Mouse (Mus musculus): ENCODE data around the gene Ncam2. TPM values are rescaled to one million over a fixed set of nuclear protein-coding genes. Genes with fewer than 3 reads are reported as not detected.

The Ncam2 gene
- polyA plus RNA-seq, 1 experiment from 2014 or later = 29.9 TPM

DNA sequence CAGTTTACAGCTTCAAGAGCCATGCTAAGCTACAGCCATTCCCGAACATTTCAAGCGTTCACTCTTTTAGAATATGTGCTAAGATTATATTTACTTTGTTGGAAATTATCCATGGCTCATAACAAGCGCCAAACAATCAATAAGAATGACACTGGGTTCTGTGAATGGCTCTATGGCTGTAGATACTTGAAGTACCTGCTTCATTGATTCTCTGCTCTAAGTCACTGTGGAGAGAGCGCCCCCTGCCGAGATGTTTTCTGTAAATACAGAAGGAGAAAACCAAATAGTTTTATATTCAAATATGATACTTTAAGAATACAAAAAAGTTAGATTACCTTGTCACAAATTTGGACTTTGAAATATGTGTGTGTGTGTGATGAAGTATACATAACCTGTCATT, 83.7 kb downstream of the Ncam2 start:
- ATAC-seq (ENCODE audit: low FRiP score) (no peak), DNase-seq (ENCODE audit: low spot score) (peak; percentile 51)
- H3K27ac ChIP-seq = no peak overlapping the region
- no peaks in the 10 kb centered on the region for H3K9me3 ChIP-seq (ENCODE audit: control insufficient read depth, low read length)
- H3K4me3 ChIP-seq (replicated peaks; ENCODE audit: low read length) = no peak overlapping the region
- H3K36me3 ChIP-seq (replicated peaks; ENCODE audit: control insufficient read depth, insufficient read depth) = no peaks in the 10 kb centered on the region
- H3K9ac ChIP-seq = no peak overlapping the region
- H3K27me3 ChIP-seq (ENCODE audit: control insufficient read depth, insufficient read depth, low read length) = no peaks in the 10 kb centered on the region
- WGBS = 34% methylated on average over 5 of the region's 5 CpGs
- no peak overlapping the region for H3K4me2 ChIP-seq (replicated peaks)
- no peaks in the 10 kb centered on the region for H3K4me1 ChIP-seq (replicated peaks; ENCODE audit: control insufficient read depth, insufficient read depth, low read length)

DNA sequence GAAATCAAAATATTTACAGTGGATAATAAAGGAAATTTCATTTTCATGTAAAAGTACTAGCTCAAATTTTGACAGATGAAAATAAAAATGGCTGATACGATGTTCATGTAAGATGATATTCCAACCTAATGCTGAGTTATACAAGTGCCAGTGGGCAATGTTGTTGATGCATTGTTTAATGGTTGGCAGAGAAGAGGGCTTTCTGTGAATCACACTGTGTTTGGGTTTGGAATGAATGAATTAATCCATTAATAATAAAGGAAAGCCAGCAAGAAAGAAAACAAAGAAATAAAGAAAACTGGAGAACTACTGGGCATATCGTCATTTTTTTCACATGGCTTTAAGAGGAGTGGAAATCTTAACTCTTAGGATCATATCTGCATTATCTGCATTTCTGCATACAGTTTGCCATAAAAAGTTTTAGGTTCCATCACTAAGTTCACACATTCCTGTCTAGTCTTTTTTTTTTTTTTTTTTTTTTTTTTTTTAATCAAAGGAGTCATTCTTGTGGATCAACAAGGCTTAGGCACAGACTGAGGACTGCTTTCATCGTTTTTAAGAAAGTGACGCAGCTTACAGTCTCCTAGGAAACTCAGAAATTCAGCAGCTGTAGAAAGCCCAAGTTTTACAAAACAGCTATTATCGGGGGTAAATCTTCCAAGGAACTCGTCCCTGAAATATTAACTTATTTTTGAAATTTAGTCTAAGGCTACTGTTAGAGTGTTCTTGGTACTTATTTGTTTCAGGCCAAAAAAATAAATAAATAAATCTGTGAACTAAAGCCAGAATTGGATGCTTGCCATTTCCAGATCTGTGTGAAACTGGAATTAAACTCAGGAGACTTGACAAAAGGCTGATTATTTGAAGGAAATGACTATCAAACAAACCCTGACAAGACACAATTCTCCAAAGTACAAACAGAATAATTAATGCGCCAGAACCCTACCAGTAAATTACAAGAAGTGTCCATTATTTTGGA, 84.7 kb downstream of the Ncam2 start:
- 48% methylated on average over 7 of the region's 7 CpGs for WGBS
- H3K4me3 ChIP-seq (replicated peaks; ENCODE audit: low read length) = no peak overlapping the region
- peak; percentile 63 for DNase-seq (ENCODE audit: low spot score)
- no peaks in the 10 kb centered on the region for H3K9me3 ChIP-seq (ENCODE audit: control insufficient read depth, low read length)
- H3K27ac ChIP-seq = 0 out of 2 replicates have a peak overlapping the region, but pooled peaks have one; percentile 41
- ATAC-seq (ENCODE audit: low FRiP score) = peak; percentile 81
- peak overlapping the region; percentile 2; the same call in 1 of the 2 replicates for H3K4me2 ChIP-seq (replicated peaks)
- no peaks in the 10 kb centered on the region for H3K36me3 ChIP-seq (replicated peaks; ENCODE audit: control insufficient read depth, insufficient read depth)
- no peaks in the 10 kb centered on the region for H3K4me1 ChIP-seq (replicated peaks; ENCODE audit: control insufficient read depth, insufficient read depth, low read length)
- no peaks in the 10 kb centered on the region for H3K27me3 ChIP-seq (ENCODE audit: control insufficient read depth, insufficient read depth, low read length)
- no peak overlapping the region for H3K9ac ChIP-seq

DNA sequence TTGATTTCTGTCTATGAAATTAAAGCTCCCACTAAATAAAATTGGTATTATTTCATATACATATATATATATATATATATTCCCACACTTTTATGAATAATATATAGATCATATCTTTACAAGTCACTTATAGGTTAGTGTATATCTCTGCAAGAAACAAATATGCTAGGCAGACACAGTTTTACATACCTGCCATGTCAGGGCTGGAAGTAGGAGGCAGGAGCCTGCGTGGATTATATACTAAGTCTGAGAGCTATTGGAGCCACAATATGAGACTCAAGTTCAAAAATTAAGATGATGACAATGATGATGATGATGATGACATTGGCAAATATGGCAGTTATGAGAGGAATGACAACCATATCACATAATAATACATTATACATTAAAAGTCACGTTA, 85.4 kb downstream of the Ncam2 start:
- DNase-seq (ENCODE audit: low spot score) = no peak
- H3K9ac ChIP-seq = no peak overlapping the region
- no peak overlapping the region for H3K4me3 ChIP-seq (replicated peaks; ENCODE audit: low read length)
- no peak overlapping the region for H3K4me2 ChIP-seq (replicated peaks)
- H3K36me3 ChIP-seq (replicated peaks; ENCODE audit: control insufficient read depth, insufficient read depth) = no peaks in the 10 kb centered on the region
- no peaks in the 10 kb centered on the region for H3K27me3 ChIP-seq (ENCODE audit: control insufficient read depth, insufficient read depth, low read length)
- no peak for ATAC-seq (ENCODE audit: low FRiP score)
- no peaks in the 10 kb centered on the region for H3K4me1 ChIP-seq (replicated peaks; ENCODE audit: control insufficient read depth, insufficient read depth, low read length)
- 79% methylated on average over 2 of the region's 2 CpGs for WGBS
- no peaks in the 10 kb centered on the region for H3K9me3 ChIP-seq (ENCODE audit: control insufficient read depth, low read length)
- H3K27ac ChIP-seq = no peak overlapping the region

DNA sequence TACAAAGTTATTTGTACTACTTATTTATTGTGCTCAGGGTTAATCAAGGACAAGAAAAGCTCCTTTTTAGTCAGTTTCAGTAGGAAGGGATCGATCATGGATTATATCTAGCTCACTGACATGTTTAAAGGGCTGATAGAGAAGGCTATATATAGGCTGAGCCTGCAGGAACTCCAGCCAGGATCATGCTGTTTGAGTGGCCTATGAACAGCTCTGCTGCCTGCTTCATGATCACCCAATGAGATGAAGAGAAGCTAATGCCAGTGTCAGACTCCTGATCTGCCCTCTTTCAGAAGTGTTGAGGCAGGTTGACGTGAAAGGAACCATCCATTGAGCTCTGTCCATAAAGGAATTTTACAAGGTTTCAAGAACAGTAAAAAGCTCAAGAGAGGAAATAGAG, 103.3 kb downstream of the Ncam2 start:
- no peak overlapping the region for H3K9ac ChIP-seq
- no peak overlapping the region for H3K4me2 ChIP-seq (replicated peaks)
- DNase-seq (ENCODE audit: low spot score) = no peak
- H3K4me3 ChIP-seq (replicated peaks; ENCODE audit: low read length) = no peak overlapping the region
- no peaks in the 10 kb centered on the region for H3K27me3 ChIP-seq (ENCODE audit: control insufficient read depth, insufficient read depth, low read length)
- H3K4me1 ChIP-seq (replicated peaks; ENCODE audit: control insufficient read depth, insufficient read depth, low read length) = no peaks in the 10 kb centered on the region
- WGBS = 89% methylated on average over 2 of the region's 2 CpGs
- no peaks in the 10 kb centered on the region for H3K9me3 ChIP-seq (ENCODE audit: control insufficient read depth, low read length)
- no peak overlapping the region for H3K27ac ChIP-seq
- no peak for ATAC-seq (ENCODE audit: low FRiP score)
- H3K36me3 ChIP-seq (replicated peaks; ENCODE audit: control insufficient read depth, insufficient read depth) = no peaks in the 10 kb centered on the region

DNA sequence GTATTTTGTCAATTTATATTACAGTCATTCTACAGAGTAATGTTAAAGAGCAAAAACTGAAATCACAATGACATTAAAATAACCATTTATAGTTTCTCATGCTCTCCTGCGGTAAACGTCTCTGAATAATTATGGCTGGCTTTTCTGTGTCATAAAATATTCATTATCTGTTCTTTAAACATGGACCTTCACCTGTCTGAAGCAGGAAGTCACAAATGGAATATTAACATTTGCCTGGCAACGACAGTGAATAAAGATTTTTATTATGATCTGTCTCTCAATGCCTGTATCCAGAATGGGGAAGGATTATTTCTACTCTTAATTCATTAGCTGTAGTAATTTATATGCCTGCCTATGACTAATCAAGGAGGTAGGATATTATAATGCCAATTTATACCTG, 108.7 kb downstream of the Ncam2 start:
- no peak overlapping the region for H3K4me2 ChIP-seq (replicated peaks)
- H3K4me3 ChIP-seq (replicated peaks; ENCODE audit: low read length) = no peak overlapping the region
- no peaks in the 10 kb centered on the region for H3K27me3 ChIP-seq (ENCODE audit: control insufficient read depth, insufficient read depth, low read length)
- WGBS = 65% methylated on average over 3 of the region's 3 CpGs
- H3K4me1 ChIP-seq (replicated peaks; ENCODE audit: control insufficient read depth, insufficient read depth, low read length) = no peaks in the 10 kb centered on the region
- H3K9ac ChIP-seq = no peak overlapping the region
- no peaks in the 10 kb centered on the region for H3K9me3 ChIP-seq (ENCODE audit: control insufficient read depth, low read length)
- no peak for ATAC-seq (ENCODE audit: low FRiP score)
- H3K27ac ChIP-seq = no peak overlapping the region
- H3K36me3 ChIP-seq (replicated peaks; ENCODE audit: control insufficient read depth, insufficient read depth) = no peaks in the 10 kb centered on the region
- no peak for DNase-seq (ENCODE audit: low spot score)

DNA sequence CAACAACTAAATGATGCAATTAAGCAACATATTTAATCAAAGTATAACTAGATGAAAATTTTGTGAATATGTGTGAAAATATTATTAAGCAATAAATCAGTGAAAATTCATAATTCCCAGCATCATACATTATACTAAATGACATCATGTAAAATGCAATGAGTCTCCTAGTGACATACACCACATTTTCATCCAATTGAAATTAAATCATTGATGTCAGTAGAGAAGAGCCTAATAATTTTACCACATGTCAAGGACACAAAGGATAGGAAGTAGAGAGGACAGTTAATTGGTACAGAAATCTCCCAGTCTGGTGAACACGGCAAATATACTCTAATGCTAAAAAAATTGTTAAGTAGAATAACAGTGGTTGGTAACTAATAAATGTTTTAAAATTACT, 118.5 kb downstream of the Ncam2 start:
- H3K36me3 ChIP-seq (replicated peaks; ENCODE audit: control insufficient read depth, insufficient read depth) = no peaks in the 10 kb centered on the region
- H3K4me3 ChIP-seq (replicated peaks; ENCODE audit: low read length) = no peak overlapping the region
- ATAC-seq (ENCODE audit: low FRiP score) (no peak), DNase-seq (ENCODE audit: low spot score) (no peak)
- no peaks in the 10 kb centered on the region for H3K4me1 ChIP-seq (replicated peaks; ENCODE audit: control insufficient read depth, insufficient read depth, low read length)
- H3K9ac ChIP-seq = no peak overlapping the region
- 62% methylated on average over 1 of the region's 1 CpGs for WGBS
- H3K9me3 ChIP-seq (ENCODE audit: control insufficient read depth, low read length) = no peaks in the 10 kb centered on the region
- H3K27ac ChIP-seq = no peak overlapping the region
- no peaks in the 10 kb centered on the region for H3K27me3 ChIP-seq (ENCODE audit: control insufficient read depth, insufficient read depth, low read length)
- H3K4me2 ChIP-seq (replicated peaks) = no peak overlapping the region

DNA sequence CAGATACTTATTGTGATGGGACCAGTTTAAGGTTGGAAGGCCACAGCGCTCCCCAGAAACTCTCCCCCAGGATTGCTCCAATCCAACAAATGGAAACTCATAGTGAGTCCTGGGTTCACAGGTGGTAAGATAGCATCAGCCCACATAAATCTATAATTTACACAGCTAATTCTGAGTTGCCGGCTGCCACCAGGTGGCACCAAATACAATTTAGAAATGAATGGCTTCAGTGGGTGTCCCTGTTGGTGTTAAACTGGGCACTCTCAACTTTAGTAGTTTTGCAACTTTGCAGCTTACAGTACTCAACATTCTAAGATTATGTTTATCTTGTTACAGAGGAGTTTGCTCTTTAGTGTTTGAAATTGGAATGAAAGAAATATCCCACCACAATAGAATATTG, 130.0 kb downstream of the Ncam2 start:
- ATAC-seq (ENCODE audit: low FRiP score) = no peak
- H3K9ac ChIP-seq = no peak overlapping the region
- no peaks in the 10 kb centered on the region for H3K36me3 ChIP-seq (replicated peaks; ENCODE audit: control insufficient read depth, insufficient read depth)
- H3K9me3 ChIP-seq (ENCODE audit: control insufficient read depth, low read length) = no peaks in the 10 kb centered on the region
- H3K4me1 ChIP-seq (replicated peaks; ENCODE audit: control insufficient read depth, insufficient read depth, low read length) = no peaks in the 10 kb centered on the region
- peak; percentile 75 for DNase-seq (ENCODE audit: low spot score)
- WGBS = 24% methylated on average over 2 of the region's 2 CpGs
- no peak overlapping the region for H3K4me2 ChIP-seq (replicated peaks)
- no peak overlapping the region for H3K4me3 ChIP-seq (replicated peaks; ENCODE audit: low read length)
- H3K27me3 ChIP-seq (ENCODE audit: control insufficient read depth, insufficient read depth, low read length) = no peaks in the 10 kb centered on the region
- no peak overlapping the region for H3K27ac ChIP-seq

DNA sequence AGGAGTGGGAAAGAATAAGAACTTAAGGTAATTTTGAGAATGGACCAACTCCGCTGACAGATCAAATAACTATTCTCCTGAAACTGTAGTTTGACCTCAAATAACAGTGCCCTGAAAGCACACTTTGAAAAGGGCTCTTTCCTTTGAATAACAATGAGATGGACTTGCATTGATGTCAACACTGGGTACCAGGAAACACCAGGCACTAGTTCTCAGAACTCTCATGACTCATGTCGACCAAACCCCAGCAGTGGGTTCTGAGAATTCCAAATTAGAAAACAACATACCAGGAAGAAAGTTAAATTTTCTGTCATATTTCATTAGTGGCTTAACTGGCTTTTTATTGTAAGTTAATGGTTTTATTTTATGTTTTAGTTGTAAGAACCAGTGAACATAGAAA, 165.4 kb downstream of the Ncam2 start:
- DNase-seq (ENCODE audit: low spot score) (no peak), ATAC-seq (ENCODE audit: low FRiP score) (no peak)
- WGBS = 63% methylated on average over 2 of the region's 2 CpGs
- Histone ChIP-seq H3K27me3 (ENCODE audit: control insufficient read depth, insufficient read depth, low read length) (no peaks in the 10 kb centered on the region), H3K9ac (no peak overlapping the region), H3K4me2 (replicated peaks) (no peak overlapping the region), H3K4me3 (replicated peaks; ENCODE audit: low read length) (no peak overlapping the region), H3K36me3 (replicated peaks; ENCODE audit: control insufficient read depth, insufficient read depth) (no peaks in the 10 kb centered on the region), H3K9me3 (ENCODE audit: control insufficient read depth, low read length) (no peaks in the 10 kb centered on the region), H3K27ac (no peak overlapping the region), H3K4me1 (replicated peaks; ENCODE audit: control insufficient read depth, insufficient read depth, low read length) (no peaks in the 10 kb centered on the region)

DNA sequence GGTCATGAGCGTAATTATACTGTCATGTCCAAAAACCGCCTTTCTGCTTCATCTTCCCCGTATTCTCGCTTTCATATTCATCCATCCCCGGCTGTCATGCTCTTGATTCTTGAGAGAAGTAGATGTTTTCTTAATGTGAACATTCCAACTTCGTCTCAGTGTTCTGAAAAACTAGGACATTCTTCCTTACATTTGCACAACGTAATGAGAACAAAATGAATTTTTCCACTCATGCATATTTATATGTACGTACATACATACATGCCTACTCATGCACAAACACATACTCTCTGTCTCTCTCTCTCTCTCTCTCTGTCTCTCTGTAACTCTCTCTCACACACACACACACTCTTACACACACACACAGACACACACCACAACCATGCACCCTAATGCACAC, 173.7 kb downstream of the Ncam2 start:
- Histone ChIP-seq H3K4me3 (replicated peaks; ENCODE audit: low read length) (no peak overlapping the region), H3K4me1 (replicated peaks; ENCODE audit: control insufficient read depth, insufficient read depth, low read length) (no peaks in the 10 kb centered on the region), H3K36me3 (replicated peaks; ENCODE audit: control insufficient read depth, insufficient read depth) (no peaks in the 10 kb centered on the region), H3K27me3 (ENCODE audit: control insufficient read depth, insufficient read depth, low read length) (no peaks in the 10 kb centered on the region), H3K9ac (no peak overlapping the region), H3K9me3 (ENCODE audit: control insufficient read depth, low read length) (no peaks in the 10 kb centered on the region), H3K27ac (no peak overlapping the region), H3K4me2 (replicated peaks) (no peak overlapping the region)
- DNase-seq (ENCODE audit: low spot score) (no peak), ATAC-seq (ENCODE audit: low FRiP score) (no peak)
- 90% methylated on average over 8 of the region's 8 CpGs for WGBS

Data from hindbrain, embryonic 14.5 days (tissue).